Mouse (Mus musculus): ENCODE results near the gene Rtkn2.

The Rtkn2 gene

DNA sequence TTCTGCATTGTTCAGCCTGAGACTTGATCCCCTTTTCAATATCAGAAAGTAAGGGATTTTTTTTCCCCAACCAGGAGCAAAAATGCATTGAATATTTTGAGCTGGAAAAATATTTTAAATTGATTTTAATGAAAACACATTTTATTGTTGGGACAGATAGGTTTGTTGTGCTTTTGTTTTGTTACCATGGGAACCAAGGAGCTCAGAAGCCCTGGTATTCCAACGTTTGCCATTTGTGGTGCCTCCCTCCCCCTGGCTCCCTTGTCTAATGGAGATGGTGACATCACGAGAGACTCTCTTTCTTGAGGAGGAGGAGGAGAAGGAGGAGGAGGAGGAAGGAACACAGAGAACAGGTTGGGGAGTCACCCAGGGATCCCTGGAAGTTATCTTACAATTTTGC is 125.1 kb downstream of the Rtkn2 start:
- DNase-seq (ENCODE audit: low read depth, low spot score), result no peak

DNA sequence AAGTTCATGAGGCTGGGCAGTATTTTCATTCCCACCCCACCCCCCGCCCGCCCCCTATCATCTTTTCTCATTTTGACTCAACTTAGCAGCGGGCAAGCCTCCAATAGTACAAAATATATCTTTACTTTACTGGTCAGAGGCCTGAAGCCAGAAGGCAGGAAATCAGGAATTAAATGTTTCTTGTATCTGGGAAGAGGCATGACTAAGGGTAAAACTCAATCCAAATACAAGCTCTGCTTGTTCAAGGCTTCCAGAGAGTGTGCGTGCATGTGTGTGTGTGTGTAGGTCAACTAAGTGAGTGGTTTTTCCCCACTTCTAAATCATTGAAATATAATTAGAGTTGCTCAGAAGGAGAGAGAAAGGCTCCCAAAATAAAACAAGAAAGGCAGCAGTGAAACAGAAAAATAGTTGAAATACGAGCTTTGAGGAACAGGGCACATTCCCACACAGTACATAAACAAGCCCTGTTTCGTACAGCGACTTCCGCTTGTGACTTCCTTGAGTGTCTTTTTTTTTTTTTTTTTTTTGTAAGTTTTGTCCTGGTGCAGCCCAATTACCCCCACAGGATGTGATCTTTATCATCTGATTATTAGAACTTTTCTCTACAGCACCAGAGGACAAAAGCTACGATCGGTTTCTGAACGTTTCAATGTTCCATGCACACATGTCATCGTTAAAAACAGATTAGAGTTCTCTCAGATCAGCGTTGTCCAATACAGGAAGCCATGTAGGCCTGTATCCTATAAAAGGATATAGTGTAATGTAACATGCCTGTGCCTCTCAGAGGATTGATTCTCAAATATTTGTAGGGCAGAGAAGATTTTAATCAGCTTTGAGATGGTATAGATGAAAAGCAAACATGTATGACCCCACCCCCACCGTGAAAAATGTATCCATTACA is 125.8 kb downstream of the Rtkn2 start:
- DNase-seq (ENCODE audit: low read depth, low spot score), result no peak

DNA sequence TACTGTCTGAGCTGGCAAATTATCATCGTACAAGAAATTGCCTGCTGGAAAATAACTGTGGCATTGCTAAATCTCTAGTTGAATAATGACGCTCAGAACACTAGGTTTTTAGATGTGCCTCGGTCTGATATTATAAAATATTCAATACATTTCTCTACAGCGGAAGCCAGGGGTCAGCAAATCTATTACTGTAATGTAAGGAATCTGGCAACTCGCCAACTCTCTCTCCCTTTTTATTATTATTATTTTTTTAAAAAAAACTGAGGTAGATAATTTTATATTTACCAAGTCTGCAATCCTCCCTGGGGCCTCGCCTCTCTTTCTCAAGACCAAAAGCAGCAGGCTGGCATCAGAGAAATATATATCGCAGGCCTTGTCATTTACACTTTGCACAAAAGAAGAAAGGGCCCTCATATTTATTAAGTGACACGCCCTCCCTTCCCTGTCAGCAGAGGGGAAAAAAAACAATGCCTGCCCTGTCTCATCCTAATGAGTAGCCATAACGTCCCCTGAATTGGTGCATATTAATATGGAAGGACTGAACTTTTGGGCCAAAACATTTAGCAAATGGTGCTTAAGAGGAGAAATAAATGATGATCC is 127.1 kb downstream of the Rtkn2 start:
- no peak for DNase-seq (ENCODE audit: low read depth, low spot score)

DNA sequence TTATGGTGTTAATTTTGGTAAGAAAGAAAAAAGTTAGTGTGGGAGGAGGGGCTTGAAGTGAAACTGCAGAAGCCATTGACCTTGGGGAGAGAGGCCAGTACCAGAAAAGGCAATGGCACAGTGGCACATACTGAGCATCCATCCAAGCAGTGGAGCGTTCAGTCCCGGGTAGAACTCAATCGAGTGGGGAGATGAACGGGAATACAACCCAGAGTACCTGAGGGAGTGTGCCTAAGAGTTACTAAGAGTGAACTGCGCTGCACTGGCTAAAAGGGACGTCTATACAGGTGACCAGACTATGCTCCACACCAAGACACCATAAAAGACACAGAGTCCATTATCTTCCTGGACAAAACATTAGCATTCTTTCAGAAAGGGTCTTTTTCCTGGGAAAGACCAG is 128.3 kb downstream of the Rtkn2 start:
- no peak for DNase-seq (ENCODE audit: low read depth, low spot score)
